Mouse (Mus musculus) mouse trophoblast stem cell (cell line): ENCODE measurements around the gene Lurap1l.

Experiments
- in situ Hi-C, 2 experiments: fragments of 300-500 bp; cut with MseI, MboI; formaldehyde crosslinking; loops; 2 replicates in 1 of 2; 3 replicates in 1 of 2; pipeline ENCODE4 v1.15.1; 2025

Lurap1l gene

DNA sequence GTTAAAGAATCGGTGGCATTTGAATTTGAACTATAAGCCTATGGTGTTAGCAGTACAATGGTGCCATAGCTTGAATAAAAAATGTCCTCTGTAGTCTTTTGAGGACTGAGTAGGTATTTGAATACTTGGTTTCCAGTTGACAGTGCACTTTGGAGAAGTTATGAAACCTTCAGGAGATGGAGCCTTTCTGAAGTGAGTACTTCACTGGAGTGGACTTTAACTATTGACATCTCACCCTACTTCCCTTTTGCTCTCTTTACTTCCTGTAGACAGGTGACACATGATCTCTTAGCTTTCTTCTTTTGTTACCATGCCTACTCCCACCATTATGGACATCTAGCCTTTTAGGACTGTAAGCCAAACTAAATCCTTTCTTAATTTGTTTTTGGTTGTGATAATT, 80.4 kb downstream of the Lurap1l start:
- in situ Hi-C loops, result no loop called here

DNA sequence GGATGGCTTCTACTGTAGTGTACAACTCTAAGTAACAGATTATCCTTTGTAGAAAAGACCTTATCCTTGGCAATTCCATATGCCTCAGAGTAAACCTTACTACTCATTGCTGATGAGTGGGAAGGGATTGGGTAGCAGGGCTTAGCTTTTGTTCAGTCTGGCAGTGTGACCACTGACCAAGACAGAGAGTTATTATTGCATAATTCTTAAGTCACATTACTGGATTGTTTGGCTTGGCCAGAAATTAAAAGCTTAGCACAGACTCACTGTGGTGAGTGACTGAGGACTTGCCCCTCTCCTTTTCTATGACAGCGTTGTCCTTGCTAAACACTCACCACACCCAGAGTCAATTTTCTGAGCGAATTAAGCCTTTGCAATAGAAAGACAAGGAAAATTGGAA, 93.1 kb downstream of the Lurap1l start:
- in situ Hi-C loops, result no loop called here
